Mouse (Mus musculus) heart, adult 2 months (tissue): ENCODE measurements around the gene Ikzf3. TPM values are rescaled to one million over a fixed set of nuclear protein-coding genes. Genes with fewer than 3 reads are reported as not detected.

Experiments used
- DNase-seq, 2 experiments: peaks; one replicate each; pipeline ENCODE4 v3.0.0; 2021
- H3K27ac ChIP-seq: fragments of 200-600 bp; 2 replicates; pipeline ENCODE4 v1.8.1; 2022
- H3K27me3 ChIP-seq: fragments of 200-500 bp; 2 replicates; pipeline ENCODE4 v1.6.1; 2012; ENCODE audit warnings: mild to moderate bottlenecking, low read length, inconsistent platforms, mixed read lengths; ENCODE audit not compliant: control insufficient read depth, insufficient read depth
- H3K36me3 ChIP-seq: fragments of 200-500 bp; 2 replicates; pipeline ENCODE4 v1.6.1; 2012; ENCODE audit warnings: low read length, inconsistent platforms; ENCODE audit not compliant: control insufficient read depth, insufficient read depth
- H3K4me1 ChIP-seq: fragments of 200-500 bp; 2 replicates; pipeline ENCODE4 v1.6.1; 2011; ENCODE audit warnings: low read length; ENCODE audit not compliant: control insufficient read depth, insufficient read depth
- H3K4me3 ChIP-seq: fragments of 200-600 bp; 2 replicates; pipeline ENCODE4 v1.8.1; 2022
- H3K79me2 ChIP-seq: fragments of 200-500 bp; replicated peaks from 2 replicates; pipeline ENCODE4 v1.6.1; 2012; ENCODE audit warnings: mild to moderate bottlenecking, inconsistent platforms, low read length, moderate library complexity, mixed read lengths; ENCODE audit not compliant: control insufficient read depth, insufficient read depth
- H3K9ac ChIP-seq: fragments of 200-500 bp; 2 replicates; pipeline ENCODE4 v1.6.1; 2012; ENCODE audit warnings: low read depth, mild to moderate bottlenecking, control low read depth, inconsistent platforms, low read length, mixed read lengths
- CTCF ChIP-seq: fragments of 200-600 bp; IDR thresholded peaks from 2 replicates; pipeline ENCODE4 v1.8.1; 2022; ENCODE audit warnings: antibody characterized with exemption, mild to moderate bottlenecking, moderate library complexity
- EP300 ChIP-seq: fragments of 200-500 bp; IDR thresholded peaks from 2 replicates; pipeline ENCODE4 v1.6.1; 2011; ENCODE audit warnings: low read depth, low read length, control low read depth; ENCODE audit not compliant: insufficient read depth
- POLR2A ChIP-seq: fragments of 200-500 bp; IDR thresholded peaks from 2 replicates; pipeline ENCODE4 v1.6.1; 2011; ENCODE audit warnings: mild to moderate bottlenecking, low read depth, low read length, control low read depth; ENCODE audit not compliant: insufficient read depth
- WGBS: fragments of 180-500 bp; shearing (Covaris S2); methylation state at CpG from one replicate; pipeline ENCODE4 v1.1.7; 2018; 5-methylcytosine and 5-hydroxymethylcytosine counted together
- intact Hi-C: fragments of 180-260 bp; cut with DNase I; formaldehyde crosslinking; loops from one replicate; pipeline ENCODE4 v1.15.1; 2025
- polyA plus RNA-seq: library from polyadenylated mRNA; depleted of rRNA; stranded (reverse); fragments of >200 nt; gene quantifications from 2 replicates; pipeline ENCODE4 v1.2.3, GENCODE M21; 2012
- total RNA-seq, 2 experiments: library from RNA; stranded (reverse); gene quantifications; 2 replicates each; pipeline ENCODE4 v1.2.3; 2021

The Ikzf3 gene
- total and polyA plus RNA-seq, 3 experiments = 0.94 to 1.5 (median 1.5) TPM

DNA sequence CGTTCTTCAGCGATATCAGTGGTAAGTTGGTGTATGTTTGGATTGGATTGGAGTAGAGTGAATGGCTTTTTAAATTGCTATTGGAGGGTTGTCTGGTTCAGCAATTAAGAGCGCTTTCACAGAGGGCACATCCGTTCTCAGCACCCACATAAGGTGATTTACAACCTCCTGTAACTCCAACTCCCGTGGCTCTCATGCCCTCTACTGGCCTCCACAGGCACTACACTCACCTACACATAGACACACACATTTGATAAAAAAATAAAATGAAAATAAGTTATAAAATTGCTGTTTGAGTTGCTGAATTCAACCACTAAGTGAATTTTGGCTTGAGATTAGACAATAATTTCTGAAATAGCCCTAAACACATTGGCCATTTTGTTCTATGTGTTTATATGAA lies 5.5 kb downstream of the Ikzf3 start:
- no peaks in the 10 kb centered on the region for H3K79me2 ChIP-seq
- no peak for DNase-seq
- H3K36me3 ChIP-seq = no peaks in the 10 kb centered on the region
- H3K27me3 ChIP-seq = peaks cover 3% of the 10 kb centered on the region; the same call in 1 of the 2 replicates
- TF ChIP-seq CTCF = peak; percentile 44
- no peak for TF ChIP-seq EP300
- H3K9ac ChIP-seq = no peak overlapping the region
- no peaks in the 10 kb centered on the region for H3K4me1 ChIP-seq
- H3K4me3 ChIP-seq = no peak overlapping the region
- H3K27ac ChIP-seq = no peak overlapping the region
- WGBS = 80% methylated on average over 5 of the region's 5 CpGs
- intact Hi-C loops = no loop called here

DNA sequence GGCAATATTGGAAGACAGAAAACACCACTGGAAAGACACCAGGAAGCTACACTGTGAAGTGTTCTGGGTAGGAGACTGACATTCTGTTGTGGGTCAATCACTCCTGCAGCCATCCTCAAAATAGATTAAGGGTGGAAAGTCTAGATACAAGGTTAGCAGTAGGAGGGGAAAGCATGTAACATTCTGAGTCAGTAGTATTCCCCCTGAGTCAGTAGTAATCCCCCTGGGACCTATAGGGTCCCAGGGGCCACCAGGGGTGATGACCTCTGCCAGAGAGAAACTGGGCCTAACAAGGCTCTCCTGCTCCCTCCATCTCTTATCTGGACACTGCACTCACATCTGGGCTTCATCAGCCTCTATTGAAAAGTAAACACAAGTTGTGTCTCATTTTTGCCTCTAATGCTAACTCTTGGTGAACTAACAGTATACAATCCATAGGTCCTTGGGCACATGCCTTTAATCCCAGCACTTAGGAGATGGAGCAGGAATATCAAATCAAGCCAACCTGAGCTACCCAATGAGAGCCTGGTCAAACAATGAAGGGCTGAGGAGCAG lies 8.3 kb downstream of the Ikzf3 start:
- Histone ChIP-seq H3K4me3 (no peak overlapping the region), H3K27me3 (peaks cover 2% of the 10 kb centered on the region; the same call in 1 of the 2 replicates), H3K4me1 (no peaks in the 10 kb centered on the region), H3K36me3 (no peaks in the 10 kb centered on the region), H3K79me2 (no peaks in the 10 kb centered on the region), H3K9ac (no peak overlapping the region), H3K27ac (no peak overlapping the region)
- intact Hi-C loops = no loop called here
- no peak for DNase-seq
- TF ChIP-seq EP300 = no peak
- no peak for TF ChIP-seq CTCF
- TF ChIP-seq POLR2A = no peak

DNA sequence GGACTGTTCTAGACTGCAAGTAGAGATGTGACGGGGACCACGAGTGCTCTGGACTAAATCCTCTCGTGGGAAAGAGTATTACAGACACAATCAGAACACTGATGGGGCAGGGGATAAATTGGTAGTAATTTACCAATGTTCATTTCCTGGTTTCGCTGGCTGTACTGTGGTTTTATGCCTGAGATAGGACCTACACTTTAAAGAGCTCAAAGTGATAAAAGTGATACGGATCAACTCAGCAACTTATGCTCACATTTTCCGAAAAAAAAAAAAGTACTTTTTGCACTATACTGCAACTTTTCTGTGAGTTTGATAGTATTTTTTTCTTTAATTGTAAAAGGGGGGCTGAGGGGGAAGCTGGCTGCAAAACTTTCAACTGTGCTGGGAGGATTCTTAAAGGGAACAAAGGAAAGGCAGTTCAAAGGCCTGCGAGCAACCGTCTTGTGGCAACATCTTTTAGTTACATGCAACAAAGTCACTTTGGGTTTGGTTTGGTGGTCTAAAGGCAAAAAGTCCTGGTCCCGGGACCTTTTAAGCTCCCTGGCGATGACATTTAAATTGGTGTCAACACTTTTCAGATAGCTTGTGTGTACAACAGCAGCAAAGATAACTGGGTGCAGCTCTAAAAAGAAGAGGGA lies 18.9 kb downstream of the Ikzf3 start:
- no peaks in the 10 kb centered on the region for H3K4me1 ChIP-seq
- no peak for DNase-seq
- H3K27me3 ChIP-seq = no peaks in the 10 kb centered on the region
- 66% methylated on average over 10 of the region's 10 CpGs for WGBS
- H3K79me2 ChIP-seq = no peaks in the 10 kb centered on the region
- no peak overlapping the region for H3K9ac ChIP-seq
- no peaks in the 10 kb centered on the region for H3K36me3 ChIP-seq
- intact Hi-C loops = no loop called here
- H3K4me3 ChIP-seq = no peak overlapping the region
- TF ChIP-seq EP300 (no peak), CTCF (no peak), POLR2A (no peak)
- H3K27ac ChIP-seq = no peak overlapping the region

DNA sequence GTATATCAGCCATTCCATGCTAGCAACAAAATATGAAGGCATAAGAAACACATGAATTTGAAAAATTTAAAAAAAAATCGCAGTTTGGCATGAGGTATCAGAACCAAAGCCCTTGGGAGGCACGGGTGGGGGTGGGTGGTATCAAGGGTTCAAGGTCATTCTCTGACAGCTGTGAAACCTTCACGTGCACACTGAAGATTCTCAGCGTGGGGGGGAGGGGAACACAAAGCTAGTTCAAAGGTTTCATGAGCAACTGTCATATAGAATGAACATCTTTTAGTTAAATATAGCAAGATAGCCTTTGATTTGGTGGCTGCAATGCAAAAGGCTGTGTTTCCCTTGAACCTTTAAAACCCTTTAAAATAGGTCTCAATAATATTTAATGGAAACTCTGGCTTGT lies 20.7 kb downstream of the Ikzf3 start:
- 41% methylated on average over 4 of the region's 4 CpGs for WGBS
- Histone ChIP-seq H3K27ac (no peak overlapping the region), H3K4me1 (no peaks in the 10 kb centered on the region), H3K9ac (no peak overlapping the region), H3K36me3 (no peaks in the 10 kb centered on the region), H3K79me2 (no peaks in the 10 kb centered on the region), H3K4me3 (no peak overlapping the region), H3K27me3 (no peaks in the 10 kb centered on the region)
- TF ChIP-seq POLR2A (no peak), EP300 (no peak), CTCF (no peak)
- no peak for DNase-seq
- intact Hi-C loops = no loop called here

DNA sequence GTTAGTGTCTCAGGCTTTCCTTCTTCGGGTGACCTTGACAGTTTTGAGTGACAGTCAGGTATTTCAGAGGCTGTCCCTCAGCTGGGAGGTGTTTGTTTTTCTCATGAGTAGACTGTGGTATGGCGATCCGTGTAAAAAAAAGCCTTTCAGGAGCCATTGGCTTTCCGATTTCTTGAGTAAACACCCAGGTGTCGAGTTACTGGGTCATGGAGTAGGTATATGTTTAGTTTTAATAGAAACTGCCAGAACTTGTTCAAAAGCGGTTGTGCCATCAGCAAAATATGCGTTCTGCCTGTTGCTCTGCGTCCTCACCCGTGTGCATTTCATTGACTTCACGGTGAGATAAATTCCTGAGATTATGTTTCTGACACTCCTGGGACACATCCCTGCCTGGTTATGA lies 25.4 kb downstream of the Ikzf3 start:
- Histone ChIP-seq H3K4me1 (no peaks in the 10 kb centered on the region), H3K36me3 (no peaks in the 10 kb centered on the region), H3K79me2 (no peaks in the 10 kb centered on the region), H3K27ac (no peak overlapping the region), H3K9ac (no peak overlapping the region), H3K27me3 (no peaks in the 10 kb centered on the region), H3K4me3 (no peak overlapping the region)
- no peak for TF ChIP-seq POLR2A
- TF ChIP-seq CTCF = no peak
- no peak for TF ChIP-seq EP300
- no peak for DNase-seq
- intact Hi-C loops = no loop called here
- WGBS = 54% methylated on average over 10 of the region's 10 CpGs

DNA sequence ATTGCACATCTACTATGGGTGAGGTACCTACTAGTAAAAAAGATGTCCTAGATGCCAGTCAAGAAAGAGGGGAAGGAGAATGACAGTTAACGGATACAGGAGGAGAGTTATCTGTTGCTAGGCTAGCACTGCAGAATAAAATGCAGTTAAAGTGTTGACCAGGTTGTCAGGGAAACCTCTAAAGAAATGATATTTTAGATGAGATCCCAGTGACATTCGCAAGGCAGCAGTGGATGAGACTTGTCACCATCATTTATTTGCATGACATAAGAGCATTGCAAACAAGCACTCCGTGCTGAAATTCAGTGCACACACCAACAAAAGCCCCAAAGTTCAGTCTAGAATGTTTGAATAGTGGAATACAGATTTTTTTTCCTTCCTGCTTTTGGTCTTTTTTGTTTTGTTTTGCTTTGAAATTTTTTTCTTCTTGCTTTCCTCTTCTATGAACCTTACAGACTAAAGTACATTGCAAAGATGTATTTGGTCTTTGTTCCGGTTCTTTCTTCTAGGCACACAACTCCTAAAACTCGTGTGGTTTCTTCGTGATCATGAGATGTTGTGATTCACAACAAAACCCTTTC lies 32.4 kb downstream of the Ikzf3 start:
- H3K36me3 ChIP-seq = no peaks in the 10 kb centered on the region
- intact Hi-C loops = no loop called here
- no peak overlapping the region for H3K27ac ChIP-seq
- DNase-seq = no peak
- no peak for TF ChIP-seq POLR2A
- TF ChIP-seq CTCF = no peak
- no peak for TF ChIP-seq EP300
- H3K4me3 ChIP-seq = no peak overlapping the region
- no peaks in the 10 kb centered on the region for H3K27me3 ChIP-seq
- no peaks in the 10 kb centered on the region for H3K79me2 ChIP-seq
- no peaks in the 10 kb centered on the region for H3K4me1 ChIP-seq
- H3K9ac ChIP-seq = no peak overlapping the region
- WGBS = 72% methylated on average over 6 of the region's 6 CpGs
